Mouse (Mus musculus): Measurements from ENCODE around the gene Me3. TPM values are rescaled to one million over a fixed set of nuclear protein-coding genes. Genes with fewer than 3 reads are reported as not detected.

The Me3 gene
- polyA plus RNA-seq, 1 experiment, result not detected

GRCm38 (mm10) chr7:89864769-89865168, 232.6 kb downstream of the Me3 start:
- H3K27ac ChIP-seq (ENCODE audit: insufficient read depth, low read depth, low read length), result no peak overlapping the region
- H3K4me3 ChIP-seq (ENCODE audit: insufficient read depth, low read depth, low read length), result no peak overlapping the region
- WGBS, result 93% methylated on average over 1 of the region's 1 CpGs
- H3K4me1 ChIP-seq (ENCODE audit: control insufficient read depth, insufficient read depth, low read length), result no peaks in the 10 kb centered on the region
- TF ChIP-seq POLR2A (IDR thresholded peaks at IDR 0.05; ENCODE audit: insufficient read depth, low read depth, low read length), result no peak
- TF ChIP-seq CTCF (IDR thresholded peaks at IDR 0.05; ENCODE audit: insufficient read depth, low read depth, low read length), result no peak

GRCm38 (mm10) chr7:89867221-89867620, 235.0 kb downstream of the Me3 start:
- Histone ChIP-seq H3K4me1 (ENCODE audit: control insufficient read depth, insufficient read depth, low read length) (no peaks in the 10 kb centered on the region), H3K27ac (ENCODE audit: insufficient read depth, low read depth, low read length) (no peak overlapping the region), H3K4me3 (ENCODE audit: insufficient read depth, low read depth, low read length) (no peak overlapping the region)
- whole genome bisulfite sequencing, result 75% methylated on average over 5 of the region's 5 CpGs
- TF ChIP-seq POLR2A (IDR thresholded peaks at IDR 0.05; ENCODE audit: insufficient read depth, low read depth, low read length), result no peak
- TF ChIP-seq CTCF (IDR thresholded peaks at IDR 0.05; ENCODE audit: insufficient read depth, low read depth, low read length), result no peak

GRCm38 (mm10) chr7:89879686-89880085, 247.5 kb downstream of the Me3 start:
- Histone ChIP-seq H3K4me1 (ENCODE audit: control insufficient read depth, insufficient read depth, low read length) (no peaks in the 10 kb centered on the region), H3K27ac (ENCODE audit: insufficient read depth, low read depth, low read length) (no peak overlapping the region), H3K4me3 (ENCODE audit: insufficient read depth, low read depth, low read length) (no peak overlapping the region)
- TF ChIP-seq CTCF (IDR thresholded peaks at IDR 0.05; ENCODE audit: insufficient read depth, low read depth, low read length), result no peak
- TF ChIP-seq POLR2A (IDR thresholded peaks at IDR 0.05; ENCODE audit: insufficient read depth, low read depth, low read length), result no peak
- 62% methylated on average over 1 of the region's 1 CpGs for WGBS

GRCm38 (mm10) chr7:89884551-89884950, 252.4 kb downstream of the Me3 start:
- WGBS, result 38% methylated on average over 3 of the region's 3 CpGs
- Histone ChIP-seq H3K4me3 (ENCODE audit: insufficient read depth, low read depth, low read length) (no peak overlapping the region), H3K4me1 (ENCODE audit: control insufficient read depth, insufficient read depth, low read length) (no peaks in the 10 kb centered on the region; the same call in 1 of the 2 replicates), H3K27ac (ENCODE audit: insufficient read depth, low read depth, low read length) (no peak overlapping the region)
- TF ChIP-seq POLR2A (IDR thresholded peaks at IDR 0.05; ENCODE audit: insufficient read depth, low read depth, low read length) (no peak), CTCF (IDR thresholded peaks at IDR 0.05; ENCODE audit: insufficient read depth, low read depth, low read length) (no peak)

GRCm38 (mm10) chr7:89891412-89891811, 259.2 kb downstream of the Me3 start:
- Histone ChIP-seq H3K27ac (ENCODE audit: insufficient read depth, low read depth, low read length) (no peak overlapping the region), H3K4me3 (ENCODE audit: insufficient read depth, low read depth, low read length) (no peak overlapping the region), H3K4me1 (ENCODE audit: control insufficient read depth, insufficient read depth, low read length) (no peaks in the 10 kb centered on the region; the same call in 1 of the 2 replicates)
- WGBS, result 86% methylated on average over 5 of the region's 5 CpGs
- TF ChIP-seq CTCF (IDR thresholded peaks at IDR 0.05; ENCODE audit: insufficient read depth, low read depth, low read length) (no peak), POLR2A (IDR thresholded peaks at IDR 0.05; ENCODE audit: insufficient read depth, low read depth, low read length) (no peak)

GRCm38 (mm10) chr7:89891856-89892255, 259.7 kb downstream of the Me3 start:
- 45% methylated on average over 4 of the region's 4 CpGs for WGBS
- Histone ChIP-seq H3K27ac (ENCODE audit: insufficient read depth, low read depth, low read length) (no peak overlapping the region), H3K4me1 (ENCODE audit: control insufficient read depth, insufficient read depth, low read length) (no peaks in the 10 kb centered on the region; the same call in 1 of the 2 replicates), H3K4me3 (ENCODE audit: insufficient read depth, low read depth, low read length) (no peak overlapping the region)
- no peak for TF ChIP-seq POLR2A (IDR thresholded peaks at IDR 0.05; ENCODE audit: insufficient read depth, low read depth, low read length)
- no peak for TF ChIP-seq CTCF (IDR thresholded peaks at IDR 0.05; ENCODE audit: insufficient read depth, low read depth, low read length)

GRCm38 (mm10) chr7:89903007-89903406, 270.8 kb downstream of the Me3 start:
- TF ChIP-seq POLR2A (IDR thresholded peaks at IDR 0.05; ENCODE audit: insufficient read depth, low read depth, low read length) (no peak), CTCF (IDR thresholded peaks at IDR 0.05; ENCODE audit: insufficient read depth, low read depth, low read length) (no peak)
- WGBS, result 82% methylated on average over 8 of the region's 8 CpGs
- no peak overlapping the region for H3K27ac ChIP-seq (ENCODE audit: insufficient read depth, low read depth, low read length)
- H3K4me1 ChIP-seq (ENCODE audit: control insufficient read depth, insufficient read depth, low read length), result peaks cover 9% of the 10 kb centered on the region
- no peak overlapping the region for H3K4me3 ChIP-seq (ENCODE audit: insufficient read depth, low read depth, low read length)

GRCm38 (mm10) chr7:89903442-89904343, 271.5 kb downstream of the Me3 start, which contains the start of gene Ccdc81:
Gene Ccdc81, minus strand, starts transcription at chr7:89903629.
- Histone ChIP-seq H3K4me3 (ENCODE audit: insufficient read depth, low read depth, low read length) (no peak within 1 kb of the TSS), H3K4me1 (ENCODE audit: control insufficient read depth, insufficient read depth, low read length) (peaks cover 9% of the 10 kb centered on the region), H3K27ac (ENCODE audit: insufficient read depth, low read depth, low read length) (no peak within 1 kb of the TSS)
- no peak for TF ChIP-seq POLR2A (IDR thresholded peaks at IDR 0.05; ENCODE audit: insufficient read depth, low read depth, low read length)
- TF ChIP-seq CTCF (IDR thresholded peaks at IDR 0.05; ENCODE audit: insufficient read depth, low read depth, low read length), result no peak
- 26% methylated on average over 22 of the region's 22 CpGs for whole genome bisulfite sequencing

Other genes with a start within 250 kb of the Me3 start
- not detected in 2 replicates for gene Tmem135, start 228.2 kb upstream of the Me3 start, polyA plus RNA-seq (2012; ENCODE audit: insufficient read depth, insufficient read length, low replicate concordance, missing spikeins)
- not detected in 2 replicates for gene Fzd4, start 228.0 kb upstream of the Me3 start, polyA plus RNA-seq (2012; ENCODE audit: insufficient read depth, insufficient read length, low replicate concordance, missing spikeins)
- gene Prss23, start 105.2 kb upstream of the Me3 start, polyA plus RNA-seq (2012; ENCODE audit: insufficient read depth, insufficient read length, low replicate concordance, missing spikeins), result not detected in 2 replicates